Mouse (Mus musculus) liver, embryonic 12.5 days (tissue): ENCODE measurements around the gene Tdrd5. TPM values are rescaled to one million over a fixed set of nuclear protein-coding genes. Genes with fewer than 3 reads are reported as not detected.

Source experiments
- ATAC-seq: fragments of 200-750 bp; cut with Nextera tagmentation; 2 replicates; pipeline ENCODE4 v1.8.0; 2017; ENCODE audit warnings: moderate number of reproducible peaks, mild to moderate bottlenecking, moderate library complexity
- H3K27ac ChIP-seq: fragments of 300-500 bp; sonication (generic); 2 replicates; pipeline ENCODE4 v1.5.1; 2016; ENCODE audit warnings: mild to moderate bottlenecking
- H3K27me3 ChIP-seq: fragments of 300-500 bp; sonication (generic); replicated peaks from 2 replicates; pipeline ENCODE4 v1.6.1; 2016; ENCODE audit warnings: mild to moderate bottlenecking, moderate library complexity
- H3K36me3 ChIP-seq: fragments of 300-500 bp; sonication (generic); 2 replicates; pipeline ENCODE4 v1.6.1; 2016; ENCODE audit warnings: mild to moderate bottlenecking, moderate library complexity
- H3K4me1 ChIP-seq: fragments of 300-500 bp; sonication (generic); 2 replicates; pipeline ENCODE4 v1.6.1; 2016
- H3K4me2 ChIP-seq: fragments of 300-500 bp; sonication (generic); 2 replicates; pipeline ENCODE4 v1.6.1; 2016; ENCODE audit warnings: mild to moderate bottlenecking, moderate library complexity
- H3K4me3 ChIP-seq: fragments of 300-500 bp; sonication (generic); 2 replicates; pipeline ENCODE4 v1.5.1; 2016; ENCODE audit warnings: mild to moderate bottlenecking, moderate library complexity
- H3K9ac ChIP-seq: fragments of 300-500 bp; sonication (generic); 2 replicates; pipeline ENCODE4 v1.6.1; 2016; ENCODE audit warnings: mild to moderate bottlenecking, moderate library complexity
- H3K9me3 ChIP-seq: fragments of 300-500 bp; sonication (generic); replicated peaks from 2 replicates; pipeline ENCODE4 v1.6.1; 2016; ENCODE audit warnings: mild to moderate bottlenecking, moderate library complexity
- WGBS: fragments of 180-500 bp; shearing (Covaris S2); methylation state at CpG from one replicate; pipeline ENCODE4 v1.1.7; 2016; ENCODE audit not compliant: insufficient replicate concordance; 5-methylcytosine and 5-hydroxymethylcytosine counted together
- polyA plus RNA-seq: library from polyadenylated mRNA; unstranded; fragments of >200 nt; fragmentation: Nextera tagmentation; extraction: Ambion mirVana; gene quantifications from 2 replicates; pipeline ENCODE4 v1.2.1, GENCODE M21; 2016

Gene Tdrd5
- polyA plus RNA-seq, 1 experiment from 2014 or later: 0.30 TPM

GRCm38 (mm10) chr1:156217941-156218340 is 85.5 kb downstream of the Tdrd5 start:
- WGBS: 61% methylated on average over 8 of the region's 8 CpGs
- peak overlapping the region; percentile 2; the same call in 1 of the 2 replicates for H3K4me3 ChIP-seq
- H3K9ac ChIP-seq: peak overlapping the region; percentile 49; the same call in 1 of the 2 replicates

GRCm38 (mm10) chr1:156217393-156217792 is 86.1 kb downstream of the Tdrd5 start:
- H3K4me2 ChIP-seq: peak overlapping the region; percentile 58
- peaks cover 92% of the 10 kb centered on the region for H3K4me1 ChIP-seq
- peak overlapping the region; percentile 2; the same call in 1 of the 2 replicates for H3K4me3 ChIP-seq
- peak overlapping the region; percentile 59 for H3K9ac ChIP-seq
- no peaks in the 10 kb centered on the region for H3K27me3 ChIP-seq
- no peaks in the 10 kb centered on the region for H3K9me3 ChIP-seq
- H3K27ac ChIP-seq: peak overlapping the region; percentile 92
- H3K36me3 ChIP-seq: no peaks in the 10 kb centered on the region
- ATAC-seq: peak; percentile 88
- 11% methylated on average over 3 of the region's 3 CpGs for WGBS

More at GRCm38 (mm10) chr1:156217941-156218340, 85.5 kb downstream of the Tdrd5 start:
- Histone ChIP-seq H3K27me3 (no peaks in the 10 kb centered on the region), H3K36me3 (no peaks in the 10 kb centered on the region), H3K4me2 (peak overlapping the region; percentile 58), H3K4me1 (peaks cover 91% of the 10 kb centered on the region), H3K9me3 (no peaks in the 10 kb centered on the region), H3K27ac (peak overlapping the region; percentile 92)
- ATAC-seq: no peak

GRCm38 (mm10) chr1:156216249-156216648 is 87.2 kb downstream of the Tdrd5 start:
- Histone ChIP-seq H3K4me2 (peak overlapping the region; percentile 58), H3K36me3 (no peaks in the 10 kb centered on the region), H3K27me3 (no peaks in the 10 kb centered on the region), H3K4me1 (peaks cover 92% of the 10 kb centered on the region), H3K9ac (peak overlapping the region; percentile 59), H3K4me3 (no peak overlapping the region), H3K27ac (peak overlapping the region; percentile 92), H3K9me3 (no peaks in the 10 kb centered on the region)
- no peak for ATAC-seq
- WGBS: 63% methylated on average over 4 of the region's 4 CpGs

GRCm38 (mm10) chr1:156214651-156215050 is 88.8 kb downstream of the Tdrd5 start:
- Histone ChIP-seq H3K27ac (peak overlapping the region; percentile 92), H3K27me3 (no peaks in the 10 kb centered on the region), H3K4me3 (0 out of 2 replicates have a peak overlapping the region, but pooled peaks have one; percentile 48), H3K4me2 (peak overlapping the region; percentile 60), H3K4me1 (peaks cover 84% of the 10 kb centered on the region), H3K9me3 (no peaks in the 10 kb centered on the region), H3K9ac (no peak overlapping the region), H3K36me3 (no peaks in the 10 kb centered on the region)
- 82% methylated on average over 8 of the region's 8 CpGs for WGBS
- no peak for ATAC-seq

DNA sequence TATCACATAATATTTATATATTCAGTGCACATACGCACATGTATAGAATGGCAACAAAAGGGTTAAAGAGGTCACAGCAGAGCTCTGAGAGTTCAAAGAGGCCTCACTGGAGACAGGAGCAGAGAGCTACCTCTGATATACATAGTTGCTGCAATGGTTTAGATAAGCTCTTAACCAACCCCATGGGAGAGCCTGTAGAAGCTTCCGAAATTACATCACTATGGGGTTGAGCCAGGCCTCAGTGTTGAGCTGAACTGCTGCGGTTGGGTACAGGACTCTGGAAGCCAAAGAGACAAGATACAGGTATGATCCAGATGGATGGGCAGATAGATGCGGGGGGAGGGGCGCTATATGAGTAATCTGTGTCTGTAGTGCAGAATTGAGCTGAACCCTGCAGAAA is 90.5 kb downstream of the Tdrd5 start:
- Histone ChIP-seq H3K4me1 (peaks cover 68% of the 10 kb centered on the region), H3K4me3 (peak overlapping the region; percentile 48), H3K27ac (peak overlapping the region; percentile 92), H3K27me3 (peaks cover 10% of the 10 kb centered on the region), H3K4me2 (peak overlapping the region; percentile 60), H3K36me3 (no peaks in the 10 kb centered on the region), H3K9me3 (no peaks in the 10 kb centered on the region), H3K9ac (peak overlapping the region; percentile 58)
- WGBS: 27% methylated on average over 5 of the region's 5 CpGs
- peak; percentile 96 for ATAC-seq

GRCm38 (mm10) chr1:156211809-156212317 is 91.6 kb downstream of the Tdrd5 start:
- 67% methylated on average over 6 of the region's 6 CpGs for WGBS
- Histone ChIP-seq H3K4me1 (peaks cover 58% of the 10 kb centered on the region), H3K9ac (no peak overlapping the region), H3K4me2 (no peak overlapping the region), H3K27me3 (peaks cover 20% of the 10 kb centered on the region), H3K36me3 (no peaks in the 10 kb centered on the region), H3K27ac (peak overlapping the region; percentile 18; the same call in 1 of the 2 replicates), H3K4me3 (no peak overlapping the region), H3K9me3 (no peaks in the 10 kb centered on the region)
- no peak for ATAC-seq

Other genes starting within 250 kb of the Tdrd5 start
- gene Fam163a, start 98.6 kb downstream of the Tdrd5 start, polyA plus RNA-seq: 0.10 and 0.17 TPM in 2 replicates
- gene Nphs2, start 7.1 kb upstream of the Tdrd5 start, polyA plus RNA-seq: not detected in 2 replicates
- gene Gm2000, start 62.4 kb upstream of the Tdrd5 start, polyA plus RNA-seq: 762 and 857 TPM in 2 replicates
- gene Axdnd1, start 117.5 kb upstream of the Tdrd5 start, polyA plus RNA-seq: 0.23 TPM in 1 of 2 replicates, not detected in the other
- 19.5 and 24.3 TPM in 2 replicates for gene Soat1, start 170.7 kb upstream of the Tdrd5 start, polyA plus RNA-seq
- 0.18 and 0.29 TPM in 2 replicates for gene Gm10031, start 220.3 kb upstream of the Tdrd5 start, polyA plus RNA-seq